Mouse (Mus musculus) embryonic fibroblast, embryonic 13.5 days (primary cell): ENCODE results near the gene Poc1a.

ENCODE experiments used
- CTCF ChIP-seq: IDR thresholded peaks from 2 replicates; pipeline ENCODE4 v1.5.1; 2011; ENCODE audit warnings: mild to moderate bottlenecking, control low read depth, low read length, moderate library complexity, borderline replicate concordance; ENCODE audit not compliant: insufficient read depth
- POLR2A ChIP-seq: IDR thresholded peaks from 2 replicates; pipeline ENCODE4 v1.6.1; 2011; ENCODE audit warnings: low read depth, mild to moderate bottlenecking, control low read depth, low read length, moderate library complexity

- TF ChIP-seq POLR2A: no peak
- no peak for TF ChIP-seq CTCF
These were observed 74.5 kb downstream of the Poc1a start for GRCm38 (mm10) chr9:106355217-106355974.
